Mouse (Mus musculus) 416B (cell line): Measurements from ENCODE around the gene Crisp2.
"Not testable (repeated sequence)": the region's sequence is repeated elsewhere in the genome, so short reads cannot be mapped to it uniquely, and the experiment has no call there.

ENCODE experiments used
- DNase-seq: peaks from one replicate; pipeline ENCODE4 v3.0.0; 2011; ENCODE audit warnings: low read depth

The Crisp2 gene

DNA sequence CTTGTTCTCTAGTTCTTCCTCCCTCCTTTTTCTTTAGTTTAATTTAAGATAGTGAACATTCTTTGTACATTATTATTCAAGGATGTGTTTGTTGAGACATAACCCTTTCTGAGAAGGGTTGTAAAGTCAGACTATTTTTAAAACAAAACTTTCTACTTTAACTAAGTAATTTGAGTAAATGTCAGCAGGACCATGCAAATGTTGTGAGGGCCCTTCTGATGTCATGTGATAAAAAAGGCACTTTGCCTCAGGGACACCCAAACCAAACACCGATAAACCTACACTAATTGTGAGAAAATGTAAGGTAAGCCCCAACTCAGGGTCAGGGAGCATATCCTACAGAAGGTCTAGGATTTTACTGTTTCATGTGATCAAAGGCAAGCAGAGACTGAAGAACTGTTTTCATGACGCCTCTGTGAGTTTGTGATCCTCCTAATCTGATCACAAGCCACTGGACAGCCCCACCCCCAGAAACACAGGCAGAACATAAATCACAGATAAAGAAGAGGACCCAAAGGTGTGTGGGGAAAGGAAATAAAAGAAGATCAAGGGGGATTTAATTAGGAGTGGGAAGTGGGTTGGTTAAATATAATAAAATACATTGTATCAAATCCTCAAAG is at the start of gene Crisp2:
Crisp2 (minus strand) TSS at position 51 of the 620 bp plus-strand sequence.
- DNase-seq: no peak

- no peak for DNase-seq
Observed at GRCm38 (mm10) chr17:40855065-40855464, 48.3 kb upstream of the Crisp2 start.

DNA sequence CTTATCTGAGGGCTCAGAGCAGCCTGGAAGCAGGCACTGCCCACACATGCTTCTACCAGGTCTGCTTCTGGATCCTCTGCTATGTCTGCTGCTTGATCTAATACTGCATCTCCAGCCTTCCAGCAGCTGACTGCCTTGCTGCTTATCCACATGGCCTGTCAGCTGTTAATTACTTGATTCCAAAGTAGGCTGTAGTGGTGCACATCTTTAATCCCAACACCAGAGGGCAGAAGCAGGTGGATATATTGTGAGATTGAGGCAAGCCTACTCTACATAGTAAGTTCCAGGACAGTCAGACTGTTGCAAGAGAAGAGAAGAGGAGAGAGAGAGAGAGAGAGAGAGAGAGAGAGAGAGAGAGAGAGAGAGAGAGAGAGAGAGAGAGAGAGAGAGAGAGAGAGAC is 30.5 kb upstream of the Crisp2 start:
- DNase-seq: peak; percentile 61

- peak; percentile 31 for DNase-seq
Observed at GRCm38 (mm10) chr17:40831870-40832269, 25.1 kb upstream of the Crisp2 start.

DNA sequence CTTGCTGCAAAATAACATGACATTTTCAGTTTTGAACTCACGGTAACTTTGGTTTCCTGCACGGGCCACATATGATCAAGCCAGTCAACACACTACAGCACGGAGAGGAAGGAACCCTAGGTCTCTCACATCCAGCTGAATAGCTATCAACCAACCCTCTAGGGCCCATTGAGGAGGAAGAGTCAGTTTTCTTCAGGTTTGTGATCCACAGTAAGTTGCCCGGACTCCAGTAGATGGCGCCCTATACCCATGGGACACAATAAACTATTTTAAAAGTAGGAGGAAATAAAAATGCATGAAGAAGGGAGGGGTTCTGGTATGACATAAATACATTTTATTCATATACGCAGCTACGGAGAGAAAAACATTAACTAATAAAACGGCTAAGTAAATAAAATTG is 17.7 kb upstream of the Crisp2 start:
- peak; percentile 85 for DNase-seq

GRCm38 (mm10) chr17:40823817-40824216 is 17.0 kb upstream of the Crisp2 start:
- DNase-seq: peak; percentile 66

GRCm38 (mm10) chr17:40821477-40821876 is 14.7 kb upstream of the Crisp2 start:
- peak; percentile 30 for DNase-seq

GRCm38 (mm10) chr17:40817340-40817943 is 10.6 kb upstream of the Crisp2 start:
- no peak for DNase-seq

DNA sequence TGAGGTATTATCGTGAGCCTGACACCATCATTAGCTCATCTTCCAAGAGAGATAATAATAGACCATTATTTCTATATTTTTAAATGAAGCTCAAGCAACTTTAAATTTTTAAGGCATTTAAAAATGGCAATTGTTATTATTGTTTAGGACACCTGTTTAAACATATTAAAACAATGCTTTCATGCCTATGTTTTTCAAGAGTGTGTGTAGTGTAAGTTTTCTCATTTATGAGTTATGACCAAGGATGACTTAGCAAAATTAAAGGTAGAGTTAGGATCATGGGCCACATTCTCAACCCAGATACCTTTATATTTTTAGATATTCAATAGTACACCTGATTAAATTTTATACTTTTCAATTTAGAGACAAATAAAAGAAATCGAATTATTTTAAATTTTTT is 5.5 kb upstream of the Crisp2 start:
- DNase-seq: no peak

DNA sequence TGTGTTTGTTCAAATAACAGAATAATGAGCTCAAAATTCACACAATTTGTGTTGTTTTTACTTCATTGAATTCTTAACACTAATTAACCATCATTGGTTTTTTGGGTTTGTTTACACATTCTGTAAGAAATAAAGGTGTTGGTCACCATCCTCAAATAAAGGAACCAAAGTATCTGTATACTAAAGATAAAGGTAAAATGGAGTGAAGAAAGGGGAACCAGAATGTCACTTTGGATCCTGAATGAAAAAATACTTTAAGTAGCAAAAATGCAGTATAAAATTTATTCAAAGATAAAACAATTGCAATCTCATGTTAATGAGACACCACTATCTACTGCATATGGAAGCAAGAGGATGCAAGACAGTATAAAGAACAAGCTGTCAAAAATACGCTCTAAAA is 4.8 kb upstream of the Crisp2 start:
- no peak for DNase-seq

DNA sequence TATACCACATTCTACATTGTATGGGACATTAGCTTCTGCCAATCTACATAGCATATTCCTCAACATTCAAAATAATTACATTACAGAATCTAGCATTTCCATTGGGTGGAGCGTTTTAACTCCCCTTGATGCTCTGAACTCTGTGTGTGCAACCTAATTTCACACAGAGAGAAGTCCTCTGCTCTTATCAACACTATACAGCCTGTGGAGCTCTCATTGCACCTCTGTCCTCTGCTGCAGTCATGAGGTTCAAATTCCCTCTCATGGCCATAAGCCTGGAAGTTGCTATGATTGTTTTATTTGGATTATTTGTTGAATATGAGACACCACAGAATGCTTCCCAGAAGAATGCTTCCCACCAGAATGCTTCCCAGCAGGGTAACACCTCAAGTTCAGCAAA is 4.1 kb upstream of the Crisp2 start, which contains the start of gene Rhag:
Rhag (plus strand) TSS at position 193 of the 400 bp plus-strand sequence.
- DNase-seq: no peak

- no peak for DNase-seq
Observed at GRCm38 (mm10) chr17:40808071-40808470, 1.3 kb upstream of the Crisp2 start.

GRCm38 (mm10) chr17:40806550-40806949 is 253 bp downstream of the Crisp2 start:
- peak; percentile 82 for DNase-seq

DNA sequence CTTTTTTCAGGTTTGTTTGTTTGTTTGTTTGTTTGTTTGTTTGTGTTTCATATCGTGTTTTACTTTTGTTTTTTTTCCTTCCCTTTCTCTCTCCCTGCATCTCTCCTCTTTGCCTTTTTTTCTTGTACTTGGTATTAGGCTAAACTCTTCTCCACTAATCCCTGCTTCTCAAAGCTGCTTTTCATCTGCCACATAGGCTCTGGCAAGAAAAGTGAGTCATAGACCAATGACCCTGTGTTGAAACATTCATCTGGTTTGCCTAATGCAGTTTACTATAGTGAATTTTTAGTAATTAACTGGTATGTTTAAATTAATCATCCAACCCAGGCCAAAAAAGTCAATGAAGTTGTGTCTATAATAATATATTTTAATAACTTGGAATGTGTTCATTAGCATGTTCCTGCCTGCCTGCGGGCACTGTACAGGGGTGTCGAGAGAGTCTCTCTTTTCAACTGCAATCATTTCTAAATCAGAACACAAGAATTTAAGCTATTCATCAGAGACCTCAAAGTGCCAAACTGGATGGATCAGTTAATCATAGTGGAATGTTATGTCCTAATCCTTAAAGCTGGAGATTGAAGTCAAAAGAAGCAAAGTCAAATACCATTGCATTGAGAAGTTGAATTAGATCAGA is 4.0 kb downstream of the Crisp2 start:
- no peak for DNase-seq

DNA sequence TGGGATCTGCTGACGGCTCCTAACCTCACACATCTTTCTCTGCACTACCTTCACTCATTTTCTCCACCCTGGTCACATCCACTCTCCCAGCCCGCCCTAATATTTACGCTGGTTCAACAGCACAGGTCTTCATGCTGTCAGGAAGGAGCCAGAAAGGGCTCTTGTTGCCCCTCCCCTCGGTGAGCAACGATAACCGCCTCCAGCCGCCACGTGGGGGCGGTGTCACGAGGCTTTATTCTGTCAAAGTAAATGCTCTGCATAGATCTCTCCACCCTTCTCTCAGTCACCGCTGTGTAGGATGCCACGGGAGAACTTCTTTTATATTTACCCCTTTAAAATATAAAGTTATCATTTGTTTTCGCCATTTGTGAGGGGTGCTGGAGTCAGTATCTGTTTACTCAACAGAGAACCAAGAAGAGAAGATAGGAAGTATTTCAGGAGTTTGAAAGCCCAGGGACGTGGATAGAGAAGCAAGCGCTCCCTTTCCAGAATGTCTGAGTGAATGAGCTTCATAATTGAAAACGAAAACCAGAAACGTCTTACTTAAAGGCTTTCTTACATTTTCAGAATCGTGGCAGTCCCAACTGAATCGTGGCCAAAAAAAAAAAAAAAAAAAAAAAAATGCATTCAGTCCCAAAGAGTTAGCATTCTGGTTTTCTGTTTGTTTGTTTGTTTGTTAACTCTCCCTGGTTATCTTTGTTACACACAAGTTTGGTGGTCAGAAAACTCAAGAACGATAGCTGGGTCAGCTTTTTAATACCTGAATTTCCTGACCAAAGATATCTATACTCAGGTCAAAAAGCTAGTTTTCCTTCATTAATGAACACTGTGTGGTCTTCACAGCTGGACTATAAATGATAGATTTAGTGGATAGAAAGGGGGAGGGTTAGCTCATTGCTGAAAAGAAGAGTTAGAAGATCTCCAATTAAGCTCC is 12.6 kb downstream of the Crisp2 start:
- no peak for DNase-seq

DNA sequence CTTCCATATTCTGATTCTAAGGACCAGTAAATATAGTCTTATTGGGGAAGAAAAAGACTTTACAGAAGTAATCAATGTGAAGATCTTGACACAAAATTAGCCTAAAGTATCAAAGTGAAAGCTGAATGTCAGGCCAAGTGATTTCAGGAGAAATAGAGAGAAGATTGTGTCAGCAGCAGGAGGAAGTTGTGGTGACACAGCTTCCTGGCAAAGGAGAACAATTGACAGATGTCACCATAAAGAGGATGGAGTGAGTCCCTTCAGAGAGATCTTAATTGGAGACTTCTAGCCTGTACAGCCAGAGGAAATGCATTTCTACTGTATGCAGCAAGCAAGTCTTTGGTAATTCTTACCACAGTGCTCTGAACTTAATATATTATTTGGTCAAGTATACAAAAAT is 16.9 kb downstream of the Crisp2 start:
- DNase-seq: peak; percentile 74

DNA sequence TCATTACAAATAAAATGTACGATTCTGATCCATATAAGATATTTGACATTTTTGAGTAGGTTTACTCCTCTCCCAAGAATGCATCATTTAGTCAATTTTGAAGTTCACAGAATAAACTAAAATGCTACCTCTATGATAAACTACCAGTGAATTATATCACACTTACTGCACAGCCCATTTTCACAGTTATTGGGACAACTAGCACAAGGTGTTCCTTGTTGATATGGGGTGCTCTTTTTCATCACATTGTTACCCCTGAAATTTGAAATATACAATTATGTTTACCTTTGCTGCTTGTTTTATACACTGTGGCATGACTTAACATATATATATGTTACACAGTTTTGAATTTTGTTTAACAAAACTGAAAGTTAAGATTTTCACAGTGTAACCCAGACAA is 39.7 kb downstream of the Crisp2 start:
- DNase-seq: no peak

GRCm38 (mm10) chr17:40763662-40764061 is 43.1 kb downstream of the Crisp2 start:
- DNase-seq: no peak

DNA sequence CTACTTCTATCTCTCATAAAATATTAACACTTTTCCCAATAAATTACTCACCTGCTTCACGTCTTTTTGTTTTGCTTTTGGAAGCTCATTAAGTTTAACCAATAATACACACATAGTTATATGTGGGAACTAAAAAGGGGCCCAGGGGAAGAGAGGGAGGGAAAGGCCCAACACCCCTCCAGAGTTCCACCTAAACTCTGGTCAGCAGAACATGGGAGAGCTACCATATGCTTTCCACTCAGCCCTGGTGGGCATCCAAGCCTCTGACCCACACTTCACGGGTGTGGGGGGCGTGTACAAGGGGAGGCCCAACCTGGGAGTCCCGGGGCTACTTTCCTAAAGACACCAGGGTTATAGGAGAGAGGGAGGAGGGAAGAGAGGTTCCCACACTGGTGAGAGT is 75.1 kb downstream of the Crisp2 start:
- DNase-seq: no peak

GRCm38 (mm10) chr17:40731296-40731695 is 75.5 kb downstream of the Crisp2 start:
- DNase-seq: no peak

DNA sequence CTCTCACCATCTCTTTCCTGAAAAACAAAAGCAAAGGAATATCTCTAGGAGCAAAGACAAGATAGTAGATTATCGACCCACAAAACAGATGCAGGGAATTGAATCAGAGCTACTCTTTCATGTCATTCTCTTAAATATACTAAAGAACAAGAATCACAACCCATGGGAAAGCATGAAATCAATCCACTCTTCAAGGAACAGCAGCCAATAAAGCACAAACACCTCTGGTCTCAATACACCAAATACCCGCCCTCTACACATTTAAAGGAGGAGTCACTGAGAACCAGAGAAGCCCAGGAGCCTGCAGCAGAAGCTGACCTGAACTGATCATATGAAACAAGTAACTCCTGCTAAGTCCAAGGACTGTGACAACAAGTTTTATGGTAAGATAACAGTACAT is 80.0 kb downstream of the Crisp2 start, which contains the start of gene Esp1:
Esp1 (plus strand) TSS at position 301 of the 400 bp plus-strand sequence.
- no peak for DNase-seq

- not testable (repeated sequence) for DNase-seq
Observed at GRCm38 (mm10) chr17:40717055-40717454, 89.7 kb downstream of the Crisp2 start.
